Mouse (Mus musculus): Measurements from ENCODE around the gene Plcb4.

GRCm38 (mm10) chr2:135891097-135891496, 232.3 kb downstream of the Plcb4 start:
- TF ChIP-seq CTCF (IDR thresholded peaks at IDR 0.05; ENCODE audit: extremely low read depth, insufficient read depth, low read length) (no peak), POLR2A (IDR thresholded peaks at IDR 0.05; ENCODE audit: extremely low read depth, insufficient read depth, low read length) (no peak)
